Mouse (Mus musculus): ENCODE measurements at regions not wholly inside any gene's neighbourhood (a gene's known extent, or its start where the extent isn't known, plus 50 kb on each side); places are given as distances from the start of the nearest gene placed in this dataset.

GRCm38 (mm10) chr13:102526621-102527140 is 166.7 kb upstream of the Cd180 start:
- intact Hi-C loops (cut with DNase I) = no loop called here
- no peak for DNase-seq (ENCODE audit: low spot score in 2 of 2)

DNA sequence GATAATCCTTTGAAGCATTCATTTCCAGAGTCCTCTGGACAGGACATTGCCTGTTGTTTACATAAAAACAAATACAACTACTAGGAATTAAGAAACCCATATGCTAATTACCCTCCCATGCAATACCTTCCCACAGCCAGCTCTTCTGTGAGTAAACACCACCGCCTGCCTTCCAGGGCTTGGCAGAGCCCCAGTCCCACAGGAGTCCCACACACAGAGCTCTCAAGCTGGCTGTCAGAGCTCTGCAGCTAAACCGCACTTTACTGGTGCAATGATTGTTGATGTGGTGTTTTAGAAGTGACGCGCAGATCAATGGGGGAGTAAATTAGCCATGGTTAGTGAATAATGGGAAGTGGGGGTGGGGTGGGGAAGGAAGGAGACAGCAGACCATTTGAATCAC is 159.6 kb upstream of the Cd180 start:
- intact Hi-C loops (cut with DNase I) = no loop called here
- DNase-seq (ENCODE audit: low spot score in 2 of 2) = peak; percentile 64 to 67

DNA sequence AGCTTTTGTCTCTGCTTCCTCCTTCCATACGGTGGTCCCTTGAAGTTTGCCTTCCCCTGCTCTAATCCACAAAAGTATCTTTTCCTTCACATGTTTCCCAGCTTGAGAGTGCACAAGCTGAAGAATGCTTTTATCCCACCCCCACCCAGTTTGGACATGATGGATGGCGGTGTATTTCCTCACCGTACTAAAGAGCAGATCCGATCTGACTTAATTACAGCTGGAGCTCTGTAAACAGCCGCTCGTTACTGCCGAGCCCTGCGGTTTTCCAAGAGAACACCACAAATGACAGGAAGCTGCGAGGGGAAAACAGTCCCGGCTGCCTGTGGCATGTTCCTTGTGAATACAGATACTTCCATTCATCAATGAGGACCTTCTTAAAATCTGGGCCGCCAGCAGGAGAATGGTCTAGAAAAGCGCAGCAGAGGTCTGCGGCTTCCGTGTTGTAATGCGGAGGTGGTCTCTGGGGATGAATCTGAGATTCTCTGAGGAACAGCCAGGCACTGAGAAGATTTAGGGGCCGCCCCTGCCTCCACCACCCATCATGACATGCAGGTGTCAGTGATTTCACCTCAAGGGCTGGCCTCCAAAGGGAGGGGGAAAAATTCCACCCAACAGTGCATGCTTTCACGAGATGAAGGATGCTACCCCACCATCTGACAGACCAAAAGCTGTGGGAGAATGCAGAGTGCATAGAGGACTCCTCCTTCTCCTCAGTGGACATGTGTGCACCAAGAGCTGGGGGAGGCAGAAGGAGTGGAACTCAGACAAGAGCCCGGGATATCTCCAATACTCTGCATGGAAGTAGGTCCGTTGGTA is 155.7 kb upstream of the Cd180 start:
- intact Hi-C loops (cut with DNase I) = no loop called here
- DNase-seq (ENCODE audit: low spot score in 2 of 2) = peak; percentile 12 to 35

- intact Hi-C loops (cut with DNase I) = no loop called here
- no peak for DNase-seq (ENCODE audit: low spot score in 2 of 2)
These were observed 152.9 kb upstream of the Cd180 start for GRCm38 (mm10) chr13:102540436-102540835.

DNA sequence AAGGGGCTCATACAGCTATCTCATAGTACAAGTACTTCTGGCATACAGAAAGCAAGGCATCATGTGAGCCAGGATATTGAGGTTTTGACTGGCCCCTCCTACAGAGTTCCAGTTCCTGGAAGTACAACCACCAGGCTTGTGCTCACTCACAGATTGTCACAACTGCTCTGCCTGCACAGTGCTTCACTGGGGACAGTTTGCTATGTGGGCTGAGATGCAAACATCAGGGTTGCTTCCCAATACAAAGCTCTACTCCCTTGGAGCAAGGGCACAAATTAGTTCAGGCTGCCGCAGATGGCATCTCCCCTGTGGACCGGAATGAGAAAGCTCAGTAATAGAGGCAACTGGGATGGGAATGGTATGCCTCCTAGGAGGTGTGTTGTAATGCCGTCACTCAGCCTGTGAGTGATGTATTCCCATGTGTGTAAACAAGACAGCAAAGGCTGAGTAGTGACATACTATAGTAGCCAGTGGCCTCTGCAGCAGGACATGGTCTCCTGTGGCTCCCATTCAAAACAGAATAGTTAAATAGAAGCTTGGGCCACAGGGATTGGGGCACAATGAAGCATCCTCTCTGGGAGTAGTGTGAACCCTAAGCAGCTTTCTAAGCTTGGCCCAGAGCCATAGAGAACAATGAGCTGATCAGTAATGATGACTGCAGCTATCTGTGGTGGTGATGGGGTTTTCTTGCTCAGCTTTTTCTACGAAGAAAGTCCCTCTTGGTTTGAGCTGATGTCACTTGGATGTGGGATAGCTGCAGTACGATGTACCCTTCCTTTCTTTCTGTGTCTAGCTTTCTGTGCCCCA is 148.8 kb upstream of the Cd180 start:
- intact Hi-C loops (cut with DNase I) = no loop called here
- DNase-seq (ENCODE audit: low spot score in 2 of 2) = no peak

DNA sequence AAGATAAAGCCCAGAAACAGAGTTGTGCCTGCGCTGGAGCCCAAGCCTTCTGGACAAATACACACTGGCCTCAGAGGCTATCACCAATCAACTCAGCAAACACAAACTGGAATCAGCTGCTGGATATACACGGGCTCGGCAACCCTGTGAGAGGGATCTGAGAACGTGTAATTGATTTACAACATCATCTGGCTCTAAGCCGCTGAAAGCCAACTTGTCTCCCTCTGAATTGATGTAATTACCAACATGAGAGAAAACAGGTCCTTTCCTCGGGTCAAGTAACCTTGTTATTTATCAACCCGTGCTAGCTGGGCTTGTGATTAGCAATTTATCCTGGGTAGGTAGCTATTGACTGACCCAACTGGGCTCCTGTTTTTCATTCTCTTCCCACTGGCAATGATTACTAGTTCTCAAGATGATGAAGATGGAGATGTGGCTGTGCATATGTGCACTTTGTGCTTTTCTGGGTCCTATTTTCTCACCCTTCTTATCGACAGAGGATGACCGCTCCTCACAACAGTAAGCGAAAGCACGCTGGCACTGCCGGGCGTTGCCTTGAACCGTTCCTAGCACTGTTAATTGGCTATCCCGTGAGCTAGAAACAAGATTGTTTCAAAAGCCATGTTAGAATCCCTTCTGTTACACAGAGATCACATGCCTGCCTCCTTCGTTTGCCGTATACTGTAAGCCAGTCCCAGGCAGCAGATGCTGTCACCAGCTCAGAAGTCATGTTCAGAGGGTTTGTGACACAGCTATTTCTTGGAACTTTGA is 147.3 kb upstream of the Cd180 start:
- no peak for DNase-seq (ENCODE audit: low spot score in 2 of 2)
- intact Hi-C loops (cut with DNase I) = no loop called here

DNA sequence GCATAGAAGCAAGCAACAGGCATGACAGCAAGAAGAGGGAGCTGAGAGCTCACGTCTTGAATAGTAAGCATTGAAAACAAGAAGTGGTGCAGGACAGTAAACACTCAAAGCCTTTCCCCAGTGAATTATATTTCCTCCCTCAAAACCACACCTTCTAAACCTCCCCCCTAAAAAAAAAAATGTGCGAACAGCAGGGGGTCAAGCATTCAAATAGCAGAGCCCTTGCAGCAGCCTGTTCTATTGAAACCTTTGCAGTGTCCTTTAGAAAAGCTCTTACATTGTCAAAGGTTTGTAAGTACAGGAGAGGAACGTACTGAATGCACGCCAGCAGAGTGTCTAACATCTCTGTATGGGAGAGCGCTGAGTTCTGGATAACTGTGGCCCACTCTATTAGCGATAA is 145.1 kb upstream of the Cd180 start:
- no peak for DNase-seq (ENCODE audit: low spot score in 2 of 2)
- intact Hi-C loops (cut with DNase I) = no loop called here

GRCm38 (mm10) chr13:102566846-102567572 is 126.3 kb upstream of the Cd180 start:
- DNase-seq (ENCODE audit: low spot score in 2 of 2) = no peak
- intact Hi-C loops (cut with DNase I) = no loop called here

- DNase-seq (ENCODE audit: low spot score in 2 of 2) = no peak
- intact Hi-C loops (cut with DNase I) = no loop called here
These were observed 123.8 kb upstream of the Cd180 start for GRCm38 (mm10) chr13:102569580-102569979.

GRCm38 (mm10) chr13:102570286-102570685 is 123.1 kb upstream of the Cd180 start:
- DNase-seq (ENCODE audit: low spot score in 2 of 2) = no peak
- intact Hi-C loops (cut with DNase I) = no loop called here

GRCm38 (mm10) chr13:102573286-102573921 is 120.0 kb upstream of the Cd180 start:
- intact Hi-C loops (cut with DNase I) = no loop called here
- peak; percentile 59 to 78 for DNase-seq (ENCODE audit: low spot score in 2 of 2)

DNA sequence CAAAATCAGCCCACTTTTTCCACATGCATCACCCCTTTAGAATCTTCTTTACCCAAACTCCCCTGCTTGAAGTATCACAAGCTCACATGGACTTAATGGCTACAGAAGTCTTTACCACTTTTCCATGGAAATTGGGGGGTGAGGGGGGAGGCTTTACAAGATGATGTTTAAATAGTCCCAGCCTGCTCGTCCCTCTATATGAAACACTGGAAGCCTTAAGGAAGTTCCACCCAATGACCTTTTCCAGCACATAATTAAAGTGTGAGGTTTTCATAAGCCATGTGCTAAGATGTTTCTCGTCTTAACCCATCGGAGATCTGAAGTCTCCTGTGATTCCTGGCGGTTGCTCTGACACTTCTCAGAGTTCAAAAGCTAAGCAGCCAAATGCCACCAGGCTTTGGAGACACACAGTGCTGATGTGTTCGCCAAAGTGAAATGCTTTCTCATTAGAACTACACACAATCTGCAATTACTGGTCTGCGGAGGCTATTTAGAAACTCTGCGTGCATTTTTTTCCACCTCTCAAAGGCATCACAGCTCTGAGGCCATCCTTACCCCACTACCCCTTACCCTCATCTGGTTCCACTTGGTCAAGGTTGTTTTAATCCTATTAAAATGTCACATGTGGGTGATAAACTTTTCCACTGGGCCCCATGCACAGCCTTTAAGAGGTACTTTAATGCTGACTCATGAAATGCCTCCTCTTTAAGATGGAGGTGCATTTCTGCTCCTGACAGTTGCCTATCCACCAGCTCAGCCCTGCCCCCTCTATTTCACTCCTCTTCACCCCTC is 116.3 kb upstream of the Cd180 start:
- intact Hi-C loops (cut with DNase I) = no loop called here
- no peak for DNase-seq (ENCODE audit: low spot score in 2 of 2)

GRCm38 (mm10) chr13:102578811-102579210 is 114.5 kb upstream of the Cd180 start:
- intact Hi-C loops (cut with DNase I) = no loop called here
- DNase-seq (ENCODE audit: low spot score in 2 of 2) = no peak

DNA sequence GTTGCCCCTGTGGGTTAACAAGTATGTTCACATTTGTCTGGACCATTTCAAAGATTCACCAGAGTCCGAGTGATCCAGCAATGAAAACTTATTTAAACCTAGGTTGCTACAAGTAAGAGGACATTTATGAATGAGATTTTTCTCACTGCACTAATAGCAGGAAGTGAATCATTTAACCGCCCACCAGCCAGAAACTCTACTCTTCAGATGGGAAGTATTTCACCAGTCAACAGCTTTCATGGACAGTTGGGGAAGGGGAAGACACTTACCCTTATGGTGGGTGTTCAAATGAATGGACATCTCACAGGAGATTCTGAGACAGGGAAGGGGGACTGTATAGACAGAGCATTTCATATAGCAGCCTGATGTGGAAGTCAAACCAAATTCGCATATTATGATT is 113.7 kb upstream of the Cd180 start:
- intact Hi-C loops (cut with DNase I) = no loop called here
- no peak for DNase-seq (ENCODE audit: low spot score in 2 of 2)

DNA sequence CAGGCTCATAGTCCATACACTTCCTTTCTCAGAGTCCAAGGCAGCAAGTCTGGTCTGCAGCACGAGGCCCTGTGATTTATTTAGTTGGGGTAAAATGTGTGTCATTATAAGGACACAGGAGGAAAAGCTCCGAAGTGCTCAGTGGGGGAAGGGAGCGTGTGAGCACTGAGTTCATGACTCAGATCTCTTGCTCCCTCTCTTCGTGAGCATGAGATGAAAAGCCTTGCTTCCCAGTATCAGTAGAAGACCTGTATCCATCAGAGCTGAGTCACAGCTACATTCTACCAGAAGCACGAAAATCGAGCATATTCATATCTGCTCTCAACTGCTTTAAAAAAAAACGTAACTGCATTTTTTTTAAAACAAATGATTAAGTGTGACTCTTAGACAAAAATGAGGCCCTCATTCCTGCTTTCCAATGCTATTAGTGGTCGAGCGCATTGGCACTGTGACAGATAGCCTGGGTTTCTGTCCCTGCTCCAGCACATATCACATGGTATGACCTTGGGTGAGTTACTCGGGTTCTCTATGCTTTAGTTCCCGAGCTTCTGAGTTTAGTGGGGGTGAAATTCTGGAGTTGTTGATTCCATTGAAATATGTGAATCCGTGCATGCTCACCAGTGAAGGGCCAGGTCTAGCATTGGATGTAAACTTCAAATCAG is 109.2 kb upstream of the Cd180 start:
- no peak for DNase-seq (ENCODE audit: low spot score in 2 of 2)
- intact Hi-C loops (cut with DNase I) = no loop called here

GRCm38 (mm10) chr13:102586215-102586614 is 107.1 kb upstream of the Cd180 start:
- no peak for DNase-seq (ENCODE audit: low spot score in 2 of 2)
- intact Hi-C loops (cut with DNase I) = no loop called here

DNA sequence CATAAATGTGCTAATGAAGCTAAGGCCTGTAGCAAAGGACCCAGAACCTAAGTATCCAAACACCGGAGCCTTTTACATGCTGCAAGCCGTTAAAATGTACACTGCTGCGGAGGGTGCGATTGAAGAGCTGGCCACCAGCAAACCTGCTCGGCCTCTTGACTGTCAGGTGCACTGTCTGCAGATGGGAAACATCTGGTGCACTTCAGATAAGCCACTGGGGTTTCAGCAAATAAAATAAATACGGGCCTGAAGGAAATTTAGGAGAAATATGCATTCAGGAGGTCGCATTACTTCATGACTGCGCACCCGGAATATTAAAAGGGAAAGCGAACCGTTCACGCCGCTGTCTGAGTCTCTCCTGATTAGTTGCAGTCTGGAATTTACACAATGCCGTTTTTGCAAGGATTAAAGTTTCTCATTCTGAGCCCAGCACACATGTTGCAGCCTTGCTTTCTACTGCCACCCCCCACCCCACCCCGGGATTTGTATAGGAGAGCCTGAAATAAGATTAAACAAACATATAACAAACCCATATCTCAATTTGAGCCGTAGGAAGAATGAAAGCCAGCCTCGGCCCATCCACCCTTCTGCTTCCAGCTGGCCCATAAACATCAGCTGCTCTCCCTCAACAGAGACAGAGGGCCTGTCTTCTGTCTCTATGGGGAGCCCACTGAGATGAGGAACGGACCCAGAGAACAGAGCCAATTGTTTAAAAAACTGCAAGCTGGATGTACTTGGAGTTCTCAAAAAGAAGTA is 103.5 kb upstream of the Cd180 start:
- intact Hi-C loops (cut with DNase I) = no loop called here
- peak; percentile 25 to 55 for DNase-seq (ENCODE audit: low spot score in 2 of 2)
